Mouse (Mus musculus): ENCODE data around the gene Lrrk1.
A peak's percentile ranks its signal among the peaks of the same experiment; 100 is the strongest.

DNA sequence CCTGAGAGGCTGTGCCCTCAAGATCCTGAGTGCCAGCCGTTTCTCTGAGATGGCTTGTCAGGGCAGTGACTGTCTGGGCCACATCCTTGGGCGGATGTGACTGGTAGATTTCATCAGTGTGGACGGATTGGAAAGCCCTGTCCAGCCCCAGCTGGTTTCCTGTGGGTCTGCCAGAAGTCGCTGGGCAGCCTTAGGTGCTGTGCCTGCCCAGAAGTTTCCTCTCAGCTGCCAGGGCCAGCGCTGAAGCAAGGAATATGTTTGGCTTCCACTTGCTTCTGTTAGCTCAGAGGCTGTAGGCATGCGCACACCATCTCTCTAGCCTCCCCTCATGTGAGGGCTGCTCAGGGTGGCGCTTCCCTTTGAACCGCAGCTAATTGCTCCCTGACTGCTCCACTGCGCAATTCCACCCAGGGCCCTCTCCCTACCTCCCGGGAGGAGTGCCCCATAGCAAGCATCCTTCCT is 209.0 kb downstream of the Lrrk1 start:
- no peak for TF ChIP-seq POLR2A (IDR thresholded peaks at IDR 0.05; ENCODE audit: insufficient read depth, low read depth, low read length)
- TF ChIP-seq EP300 (IDR thresholded peaks at IDR 0.05; ENCODE audit: insufficient read depth, low read depth, low read length): 0 out of 2 replicates have a peak, but pooled peaks have one; percentile 15
